26 mouse cellular contexts compared by ENCODE assay signal in the genomic region with DNA sequence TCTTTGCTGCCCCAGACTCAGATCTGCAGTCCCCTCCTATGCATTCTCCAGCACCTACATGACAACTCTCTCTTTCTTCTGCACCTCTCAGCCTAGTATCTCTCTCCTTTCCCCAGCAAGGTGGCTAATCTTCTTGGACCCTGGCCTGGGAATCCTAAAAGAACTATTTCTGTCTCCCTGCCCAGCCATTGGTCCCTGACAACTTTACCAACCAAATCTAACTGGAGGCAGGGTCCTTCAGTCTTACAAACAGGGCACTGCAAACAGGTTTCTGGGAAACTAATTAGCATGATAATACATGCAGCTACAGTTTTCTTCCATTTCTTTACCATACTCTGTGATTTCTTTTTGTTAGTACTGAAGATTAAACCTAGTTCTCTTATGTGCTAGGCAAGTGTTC.
"Had no signal": no experiment of that assay in that cellular context is flagged by ENCODE, and none has a peak within 500 bp of the region (broad histone marks: within the 10 kb centered on the region; RNA-seq: fewer than 3 reads in every experiment).

No protein-coding gene starts in this region.

- H3K9me3 ChIP-seq: heart, embryonic 13.5 days; heart, embryonic 15.5 days; hindbrain, embryonic 10.5 days; hindbrain, embryonic 12.5 days; intestine, embryonic 15.5 days; limb, embryonic 13.5 days; limb, embryonic 15.5 days; liver, embryonic 12.5 days had no signal

- H3K36me3 ChIP-seq: heart, embryonic 13.5 days; heart, embryonic 15.5 days; hindbrain, embryonic 10.5 days; hindbrain, embryonic 12.5 days; intestine, embryonic 15.5 days; limb, embryonic 13.5 days; limb, embryonic 15.5 days; liver, embryonic 12.5 days had no signal

- H3K27ac ChIP-seq: gastrocnemius, adult 2 months; heart, adult 2 months; heart, embryonic 13.5 days; heart, embryonic 15.5 days; hindbrain, embryonic 10.5 days; hindbrain, embryonic 12.5 days; hindbrain, embryonic 14.5 days; intestine, embryonic 15.5 days; layer of hippocampus, adult 2 months; left cerebral cortex, adult 2 months; limb, embryonic 13.5 days; limb, embryonic 15.5 days; liver, embryonic 12.5 days; liver, embryonic 14.5 days had no signal

- DNase-seq: gastrocnemius, adult 2 months; gastrocnemius, postnatal 10 days; gastrocnemius, postnatal 25 days; heart, adult 2 months; heart, postnatal 36 days; kidney, adult 18-20 months; kidney, adult 8-10 months; kidney, postnatal 10 days; kidney, postnatal 25 days; kidney, postnatal 4 days had no signal

- H3K4me2 ChIP-seq: heart, embryonic 11.5 days; heart, embryonic 13.5 days; heart, embryonic 15.5 days; hindbrain, embryonic 12.5 days; hindbrain, embryonic 14.5 days; intestine, embryonic 15.5 days; limb, embryonic 13.5 days; limb, embryonic 15.5 days; liver, embryonic 12.5 days had no signal

- ATAC-seq: hindbrain, embryonic 16.5 days; inflammation-experienced regulatory T-cells, adult 6 months; intestine, embryonic 15.5 days; intestine, postnatal 0 days; liver, embryonic 12.5 days had no signal

- H3K9ac ChIP-seq: heart, embryonic 13.5 days; heart, embryonic 15.5 days; hindbrain, embryonic 12.5 days; hindbrain, embryonic 14.5 days; intestine, embryonic 15.5 days; limb, embryonic 13.5 days; limb, embryonic 15.5 days; liver, embryonic 12.5 days; liver, embryonic 14.5 days had no signal

- H3K4me1 ChIP-seq: heart, embryonic 13.5 days; hindbrain, embryonic 10.5 days; hindbrain, embryonic 12.5 days; intestine, embryonic 15.5 days; limb, embryonic 13.5 days; limb, embryonic 15.5 days had no signal

- H3K27me3 ChIP-seq: heart, embryonic 13.5 days; heart, embryonic 15.5 days; hindbrain, embryonic 12.5 days; intestine, embryonic 15.5 days; limb, embryonic 13.5 days; limb, embryonic 15.5 days; liver, embryonic 12.5 days had no signal

- H3K4me3 ChIP-seq: gastrocnemius, adult 2 months; heart, adult 2 months; heart, embryonic 13.5 days; heart, embryonic 15.5 days; hindbrain, embryonic 10.5 days; hindbrain, embryonic 12.5 days; intestine, embryonic 15.5 days; layer of hippocampus, adult 2 months; left cerebral cortex, adult 2 months; limb, embryonic 13.5 days; limb, embryonic 15.5 days; liver, embryonic 12.5 days had no signal
